Mouse (Mus musculus): Measurements from ENCODE around the gene Itpkb. TPM values are rescaled to one million over a fixed set of nuclear protein-coding genes. Genes with fewer than 3 reads are reported as not detected.

Itpkb gene
- polyA plus RNA-seq, 1 experiment from 2014 or later = 4.0 TPM

DNA sequence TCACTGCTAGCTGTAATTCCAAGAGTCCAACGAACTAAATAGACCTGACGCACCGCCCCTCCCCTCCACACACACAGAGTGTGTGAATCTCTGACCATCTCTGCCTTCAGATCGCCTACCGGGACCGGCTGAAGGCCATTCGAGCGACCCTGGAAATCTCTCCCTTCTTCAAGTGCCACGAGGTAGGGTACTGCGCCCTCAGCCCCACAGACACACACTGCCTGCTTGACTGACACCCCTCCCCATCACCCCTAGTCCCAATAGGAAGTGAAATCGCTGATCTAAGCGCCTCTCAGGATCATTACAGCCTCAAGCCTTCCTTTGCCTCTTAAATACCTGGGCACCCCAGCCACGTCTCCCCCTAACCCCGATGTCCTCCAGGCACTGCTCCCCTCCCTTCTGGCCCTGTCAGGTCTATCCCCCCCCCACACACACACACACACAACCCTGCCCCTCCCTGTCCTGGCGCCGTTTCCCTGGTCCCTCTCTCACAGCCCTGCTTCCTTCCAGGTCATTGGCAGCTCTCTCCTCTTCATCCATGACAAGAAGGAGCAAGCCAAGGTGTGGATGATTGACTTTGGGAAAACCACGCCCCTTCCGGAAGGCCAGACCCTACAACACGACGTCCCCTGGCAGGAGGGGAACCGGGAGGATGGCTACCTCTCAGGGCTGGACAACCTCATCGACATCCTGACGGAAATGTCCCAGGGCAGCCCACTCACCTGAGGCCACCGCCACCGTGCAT lies 91.1 kb downstream of the Itpkb start:
- Histone ChIP-seq H3K4me1 (ENCODE audit: control insufficient read depth, insufficient read depth, low read depth, low read length) (peaks cover 24% of the 10 kb centered on the region), H3K9me3 (ENCODE audit: control insufficient read depth, low read length) (no peaks in the 10 kb centered on the region), H3K9ac (ENCODE audit: low read depth, low read length) (peak overlapping the region; percentile 53), H3K27ac (ENCODE audit: low read depth, low read length) (peak overlapping the region; percentile 57), H3K4me3 (ENCODE audit: low read length) (peak overlapping the region; percentile 6; the same call in 1 of the 2 replicates), H3K27me3 (replicated peaks; ENCODE audit: control insufficient read depth, insufficient read depth, low read length) (no peaks in the 10 kb centered on the region), H3K4me2 (ENCODE audit: low read length) (peak overlapping the region; percentile 33), H3K36me3 (ENCODE audit: control insufficient read depth, insufficient read depth, low read length) (no peaks in the 10 kb centered on the region)
- WGBS = 51% methylated on average over 25 of the region's 25 CpGs
- peak; percentile 61 for ATAC-seq

DNA sequence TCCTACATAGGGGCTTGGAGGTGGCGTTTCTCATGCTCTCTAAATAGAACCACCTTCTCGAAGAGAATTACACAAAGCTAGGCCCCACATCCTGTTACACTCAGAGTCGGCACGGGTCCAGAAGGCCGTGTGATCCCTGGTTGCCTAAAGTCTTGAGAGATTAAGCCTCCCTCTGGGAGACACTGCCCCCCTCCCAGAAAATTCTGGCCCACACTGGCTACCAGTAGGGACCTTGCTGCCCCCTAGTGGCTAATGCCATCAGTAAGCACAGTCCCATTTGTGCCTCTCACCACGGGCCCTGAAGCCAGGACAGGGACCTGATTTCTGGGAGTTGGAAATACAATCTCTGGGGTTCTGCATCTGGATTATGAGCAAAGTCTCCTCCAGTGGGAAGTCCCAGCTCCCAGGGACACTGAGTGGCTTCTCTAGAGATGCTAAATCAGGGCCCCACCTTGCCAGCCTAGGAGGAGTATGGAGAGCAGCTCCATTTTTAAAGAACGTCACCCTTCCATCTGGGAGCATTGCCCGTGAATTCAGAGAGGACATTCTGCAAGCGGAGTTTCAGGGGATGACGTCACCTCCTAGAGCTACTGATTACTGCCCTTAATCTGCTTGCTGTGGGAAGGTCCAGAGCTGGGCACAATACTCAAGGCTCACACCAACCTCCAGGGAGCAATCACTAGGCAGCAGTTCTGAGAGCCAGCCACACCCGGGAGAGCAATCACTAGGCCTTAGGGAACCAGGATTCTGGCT lies 92.0 kb downstream of the Itpkb start:
- no peak overlapping the region for H3K9ac ChIP-seq (ENCODE audit: low read depth, low read length)
- H3K4me2 ChIP-seq (ENCODE audit: low read length) = peak overlapping the region; percentile 33; the same call in 1 of the 2 replicates
- ATAC-seq = no peak
- H3K36me3 ChIP-seq (ENCODE audit: control insufficient read depth, insufficient read depth, low read length) = no peaks in the 10 kb centered on the region
- H3K27me3 ChIP-seq (replicated peaks; ENCODE audit: control insufficient read depth, insufficient read depth, low read length) = no peaks in the 10 kb centered on the region
- no peak overlapping the region for H3K4me3 ChIP-seq (ENCODE audit: low read length)
- H3K9me3 ChIP-seq (ENCODE audit: control insufficient read depth, low read length) = no peaks in the 10 kb centered on the region
- WGBS = 38% methylated on average over 11 of the region's 11 CpGs
- H3K27ac ChIP-seq (ENCODE audit: low read depth, low read length) = no peak overlapping the region
- H3K4me1 ChIP-seq (ENCODE audit: control insufficient read depth, insufficient read depth, low read depth, low read length) = peaks cover 24% of the 10 kb centered on the region

DNA sequence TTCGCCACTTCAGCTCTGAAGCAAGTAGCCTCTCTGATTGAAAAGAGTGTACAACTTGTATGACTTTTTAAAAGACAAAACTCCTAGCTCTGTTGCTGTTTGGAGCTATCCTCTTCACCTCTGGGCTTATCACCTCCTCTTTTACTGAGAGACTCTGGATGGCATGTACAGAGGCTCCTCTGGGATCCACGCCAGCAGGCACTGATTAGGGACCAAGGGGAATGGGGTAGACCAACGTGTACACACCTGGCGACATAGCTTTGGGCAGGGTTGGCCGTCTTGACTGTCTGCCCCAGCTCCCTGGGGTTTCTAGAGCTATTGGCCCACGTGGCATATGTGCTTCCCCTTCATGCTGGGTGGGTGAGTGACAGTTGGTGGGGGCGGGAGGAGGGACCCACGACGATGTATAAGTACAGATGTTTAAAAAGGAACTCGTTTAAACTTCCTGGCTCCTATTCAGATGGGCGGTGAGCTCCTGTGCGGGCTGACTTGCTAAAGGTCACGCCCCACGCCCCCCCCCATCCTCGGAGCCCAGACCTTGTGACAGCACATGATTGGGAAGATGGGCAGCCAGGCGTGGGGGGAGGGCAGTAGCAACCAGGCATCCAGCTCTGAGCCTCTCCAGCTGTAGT lies 92.8 kb downstream of the Itpkb start:
- Histone ChIP-seq H3K4me2 (ENCODE audit: low read length) (no peak overlapping the region), H3K4me1 (ENCODE audit: control insufficient read depth, insufficient read depth, low read depth, low read length) (peaks cover 24% of the 10 kb centered on the region), H3K4me3 (ENCODE audit: low read length) (no peak overlapping the region), H3K27ac (ENCODE audit: low read depth, low read length) (no peak overlapping the region), H3K9ac (ENCODE audit: low read depth, low read length) (no peak overlapping the region), H3K9me3 (ENCODE audit: control insufficient read depth, low read length) (no peaks in the 10 kb centered on the region), H3K36me3 (ENCODE audit: control insufficient read depth, insufficient read depth, low read length) (no peaks in the 10 kb centered on the region), H3K27me3 (replicated peaks; ENCODE audit: control insufficient read depth, insufficient read depth, low read length) (no peaks in the 10 kb centered on the region)
- 56% methylated on average over 16 of the region's 16 CpGs for WGBS
- no peak for ATAC-seq

DNA sequence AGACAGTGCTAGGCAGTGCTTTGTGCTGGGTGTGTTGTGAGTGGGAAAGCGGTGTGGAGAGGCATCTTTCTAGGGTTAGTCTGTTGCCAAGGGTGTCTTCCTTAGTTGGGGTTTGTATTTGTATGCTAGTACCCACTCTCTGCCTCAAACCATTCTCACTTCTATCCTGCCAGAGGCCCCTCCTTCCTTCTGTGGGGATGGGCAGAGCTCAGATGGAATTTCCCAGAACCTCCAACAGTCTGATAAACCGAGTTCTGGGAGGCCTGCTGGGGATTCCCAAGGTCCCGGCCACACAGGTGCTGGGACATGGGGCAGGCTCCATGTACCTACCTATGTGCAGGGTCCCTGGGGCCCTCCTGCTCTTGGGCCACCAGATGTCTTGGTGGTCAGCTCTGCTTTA lies 93.6 kb downstream of the Itpkb start:
- Histone ChIP-seq H3K4me1 (ENCODE audit: control insufficient read depth, insufficient read depth, low read depth, low read length) (peaks cover 24% of the 10 kb centered on the region), H3K4me2 (ENCODE audit: low read length) (no peak overlapping the region), H3K27ac (ENCODE audit: low read depth, low read length) (no peak overlapping the region), H3K9me3 (ENCODE audit: control insufficient read depth, low read length) (no peaks in the 10 kb centered on the region), H3K9ac (ENCODE audit: low read depth, low read length) (no peak overlapping the region), H3K36me3 (ENCODE audit: control insufficient read depth, insufficient read depth, low read length) (no peaks in the 10 kb centered on the region), H3K4me3 (ENCODE audit: low read length) (no peak overlapping the region), H3K27me3 (replicated peaks; ENCODE audit: control insufficient read depth, insufficient read depth, low read length) (no peaks in the 10 kb centered on the region)
- no peak for ATAC-seq
- 75% methylated on average over 3 of the region's 3 CpGs for WGBS

DNA sequence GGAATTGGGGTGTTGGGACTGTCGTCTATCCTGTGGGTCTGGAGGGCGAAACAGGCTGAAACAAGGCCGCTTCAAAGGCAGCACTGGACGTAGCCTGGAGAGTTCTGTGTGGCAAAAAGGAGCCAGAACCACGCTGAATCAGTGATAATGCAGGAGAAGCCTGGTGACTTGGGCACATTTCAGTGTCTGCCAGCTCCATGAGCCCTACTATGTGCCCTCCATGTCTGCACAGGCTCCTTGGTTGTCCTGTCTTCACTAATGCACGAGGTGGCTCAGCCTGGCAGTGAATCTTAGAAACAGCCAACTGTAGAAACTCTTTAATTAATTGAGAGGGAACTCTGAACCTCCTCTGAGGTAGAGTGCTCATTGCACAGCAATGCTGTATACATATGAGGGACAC lies 96.1 kb downstream of the Itpkb start:
- H3K36me3 ChIP-seq (ENCODE audit: control insufficient read depth, insufficient read depth, low read length) = no peaks in the 10 kb centered on the region
- H3K27ac ChIP-seq (ENCODE audit: low read depth, low read length) = no peak overlapping the region
- no peaks in the 10 kb centered on the region for H3K27me3 ChIP-seq (replicated peaks; ENCODE audit: control insufficient read depth, insufficient read depth, low read length)
- no peak overlapping the region for H3K4me2 ChIP-seq (ENCODE audit: low read length)
- H3K9ac ChIP-seq (ENCODE audit: low read depth, low read length) = no peak overlapping the region
- H3K4me3 ChIP-seq (ENCODE audit: low read length) = no peak overlapping the region
- H3K9me3 ChIP-seq (ENCODE audit: control insufficient read depth, low read length) = no peaks in the 10 kb centered on the region
- ATAC-seq = no peak
- 85% methylated on average over 6 of the region's 6 CpGs for WGBS
- H3K4me1 ChIP-seq (ENCODE audit: control insufficient read depth, insufficient read depth, low read depth, low read length) = peaks cover 8% of the 10 kb centered on the region

DNA sequence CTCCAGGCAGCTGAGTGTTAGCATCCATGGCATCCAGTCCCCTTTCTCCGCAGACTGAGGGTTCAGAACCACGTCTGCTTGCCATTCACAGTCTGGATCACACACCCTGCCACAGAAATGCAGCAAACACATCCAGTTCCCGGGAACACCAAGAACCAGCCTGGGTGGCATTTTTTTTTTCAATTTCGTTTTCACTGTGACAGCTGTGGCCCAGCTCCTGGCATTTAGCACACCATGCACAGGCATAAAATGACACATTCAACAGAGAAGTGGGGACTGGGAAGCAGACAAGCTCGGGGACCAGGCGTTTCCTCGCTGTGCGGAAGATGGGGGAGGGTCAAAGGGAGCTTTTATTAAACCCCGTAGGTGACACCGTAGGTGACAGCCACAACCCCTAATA lies 97.4 kb downstream of the Itpkb start:
- Histone ChIP-seq H3K27ac (ENCODE audit: low read depth, low read length) (no peak overlapping the region), H3K4me3 (ENCODE audit: low read length) (no peak overlapping the region), H3K36me3 (ENCODE audit: control insufficient read depth, insufficient read depth, low read length) (no peaks in the 10 kb centered on the region), H3K4me1 (ENCODE audit: control insufficient read depth, insufficient read depth, low read depth, low read length) (peaks cover under 1% of the 10 kb centered on the region), H3K4me2 (ENCODE audit: low read length) (no peak overlapping the region), H3K9me3 (ENCODE audit: control insufficient read depth, low read length) (no peaks in the 10 kb centered on the region), H3K9ac (ENCODE audit: low read depth, low read length) (no peak overlapping the region), H3K27me3 (replicated peaks; ENCODE audit: control insufficient read depth, insufficient read depth, low read length) (no peaks in the 10 kb centered on the region)
- ATAC-seq = no peak
- 54% methylated on average over 10 of the region's 10 CpGs for WGBS

DNA sequence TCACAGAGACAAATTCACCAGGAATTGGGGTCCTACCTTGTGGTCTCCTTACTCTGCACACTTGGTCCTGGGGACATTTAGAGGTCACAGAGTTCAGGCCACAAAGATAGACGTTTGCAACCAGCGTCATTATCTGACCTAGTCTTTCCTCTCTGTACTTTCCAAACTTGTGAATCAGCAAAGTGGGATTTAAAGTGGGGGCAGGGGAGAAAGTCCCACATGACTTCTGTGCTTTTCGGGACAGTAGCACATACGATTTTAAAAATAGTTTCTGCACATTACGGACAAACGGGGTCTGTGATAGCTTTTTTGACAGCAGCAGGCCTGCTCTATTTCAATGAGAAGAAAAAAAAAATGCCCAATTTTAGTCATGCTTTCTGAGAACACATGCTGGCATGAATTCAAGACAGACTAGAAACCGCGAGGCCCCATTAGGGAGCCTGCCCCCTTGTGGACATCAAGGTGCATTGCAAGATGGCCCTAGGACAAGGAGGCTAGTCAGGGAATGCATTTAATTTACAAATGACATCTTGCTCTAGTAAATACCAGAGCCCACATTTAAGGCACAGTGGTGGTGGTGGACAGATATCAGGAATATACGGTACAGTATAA lies 97.9 kb downstream of the Itpkb start:
- H3K9ac ChIP-seq (ENCODE audit: low read depth, low read length) = no peak overlapping the region
- no peak overlapping the region for H3K27ac ChIP-seq (ENCODE audit: low read depth, low read length)
- H3K4me2 ChIP-seq (ENCODE audit: low read length) = no peak overlapping the region
- H3K4me3 ChIP-seq (ENCODE audit: low read length) = no peak overlapping the region
- no peaks in the 10 kb centered on the region for H3K36me3 ChIP-seq (ENCODE audit: control insufficient read depth, insufficient read depth, low read length)
- ATAC-seq = no peak
- H3K9me3 ChIP-seq (ENCODE audit: control insufficient read depth, low read length) = no peaks in the 10 kb centered on the region
- WGBS = 30% methylated on average over 9 of the region's 9 CpGs
- peaks cover 3% of the 10 kb centered on the region for H3K4me1 ChIP-seq (ENCODE audit: control insufficient read depth, insufficient read depth, low read depth, low read length)
- H3K27me3 ChIP-seq (replicated peaks; ENCODE audit: control insufficient read depth, insufficient read depth, low read length) = no peaks in the 10 kb centered on the region

- no peaks in the 10 kb centered on the region for H3K9me3 ChIP-seq (ENCODE audit: control insufficient read depth, low read length)
- no peaks in the 10 kb centered on the region for H3K27me3 ChIP-seq (replicated peaks; ENCODE audit: control insufficient read depth, insufficient read depth, low read length)
- no peak overlapping the region for H3K9ac ChIP-seq (ENCODE audit: low read depth, low read length)
- 75% methylated on average over 8 of the region's 8 CpGs for WGBS
- no peak overlapping the region for H3K4me2 ChIP-seq (ENCODE audit: low read length)
- no peak overlapping the region for H3K27ac ChIP-seq (ENCODE audit: low read depth, low read length)
- no peak for ATAC-seq
- peaks cover 7% of the 10 kb centered on the region for H3K4me1 ChIP-seq (ENCODE audit: control insufficient read depth, insufficient read depth, low read depth, low read length)
- H3K4me3 ChIP-seq (ENCODE audit: low read length) = no peak overlapping the region
- no peaks in the 10 kb centered on the region for H3K36me3 ChIP-seq (ENCODE audit: control insufficient read depth, insufficient read depth, low read length)
Measured at GRCm38 (mm10) chr1:180428871-180429270, 98.6 kb downstream of the Itpkb start.

GRCm38 (mm10) chr1:180429819-180430218 lies 99.5 kb downstream of the Itpkb start:
- H3K27me3 ChIP-seq (replicated peaks; ENCODE audit: control insufficient read depth, insufficient read depth, low read length) = no peaks in the 10 kb centered on the region
- 88% methylated on average over 5 of the region's 5 CpGs for WGBS
- H3K4me2 ChIP-seq (ENCODE audit: low read length) = no peak overlapping the region
- no peaks in the 10 kb centered on the region for H3K9me3 ChIP-seq (ENCODE audit: control insufficient read depth, low read length)
- H3K4me3 ChIP-seq (ENCODE audit: low read length) = no peak overlapping the region
- no peak overlapping the region for H3K9ac ChIP-seq (ENCODE audit: low read depth, low read length)
- no peaks in the 10 kb centered on the region for H3K36me3 ChIP-seq (ENCODE audit: control insufficient read depth, insufficient read depth, low read length)
- H3K4me1 ChIP-seq (ENCODE audit: control insufficient read depth, insufficient read depth, low read depth, low read length) = peaks cover 10% of the 10 kb centered on the region
- H3K27ac ChIP-seq (ENCODE audit: low read depth, low read length) = no peak overlapping the region
- ATAC-seq = no peak
